Mouse (Mus musculus) kidney, adult 10 weeks (tissue): Measurements from ENCODE around the gene Cox19. TPM values are rescaled to one million over a fixed set of nuclear protein-coding genes. Genes with fewer than 3 reads are reported as not detected.

ENCODE experiments used
- polyA plus RNA-seq: library from polyadenylated mRNA; stranded (reverse); fragments of 350-450 nt; fragmentation: Illumina TruSeq; extraction: RNeasy Lipid Tissue Mini Kit (QIAGEN cat#74804); gene quantifications from one replicate; pipeline ENCODE4 v1.2.3, GENCODE M21; 2014; ENCODE audit warnings: low read depth, low replicate concordance

Cox19 gene
- polyA plus RNA-seq: 18.6 TPM

DNA sequence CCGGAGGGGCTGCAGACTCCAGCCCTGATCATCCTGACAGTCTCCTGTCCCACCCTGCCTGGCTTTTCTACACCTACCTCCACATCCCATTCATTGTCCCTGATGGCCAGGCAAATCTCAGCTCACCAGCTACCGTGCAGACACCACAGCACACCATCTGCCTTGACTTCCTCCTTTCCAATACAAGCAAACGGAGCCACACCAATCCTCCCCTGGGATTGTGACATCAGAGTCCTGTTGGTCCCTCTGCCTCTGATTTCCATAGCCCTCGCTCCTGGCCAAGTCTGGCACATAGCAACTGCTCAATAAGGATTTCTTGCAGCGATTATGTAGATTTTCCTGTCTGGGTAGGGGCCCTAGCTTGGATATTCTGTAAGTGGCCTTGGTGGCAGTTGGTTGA lies at the start of gene Cox19:
Cox19 (minus strand) TSS at position 285 of the 400 bp plus-strand sequence.

DNA sequence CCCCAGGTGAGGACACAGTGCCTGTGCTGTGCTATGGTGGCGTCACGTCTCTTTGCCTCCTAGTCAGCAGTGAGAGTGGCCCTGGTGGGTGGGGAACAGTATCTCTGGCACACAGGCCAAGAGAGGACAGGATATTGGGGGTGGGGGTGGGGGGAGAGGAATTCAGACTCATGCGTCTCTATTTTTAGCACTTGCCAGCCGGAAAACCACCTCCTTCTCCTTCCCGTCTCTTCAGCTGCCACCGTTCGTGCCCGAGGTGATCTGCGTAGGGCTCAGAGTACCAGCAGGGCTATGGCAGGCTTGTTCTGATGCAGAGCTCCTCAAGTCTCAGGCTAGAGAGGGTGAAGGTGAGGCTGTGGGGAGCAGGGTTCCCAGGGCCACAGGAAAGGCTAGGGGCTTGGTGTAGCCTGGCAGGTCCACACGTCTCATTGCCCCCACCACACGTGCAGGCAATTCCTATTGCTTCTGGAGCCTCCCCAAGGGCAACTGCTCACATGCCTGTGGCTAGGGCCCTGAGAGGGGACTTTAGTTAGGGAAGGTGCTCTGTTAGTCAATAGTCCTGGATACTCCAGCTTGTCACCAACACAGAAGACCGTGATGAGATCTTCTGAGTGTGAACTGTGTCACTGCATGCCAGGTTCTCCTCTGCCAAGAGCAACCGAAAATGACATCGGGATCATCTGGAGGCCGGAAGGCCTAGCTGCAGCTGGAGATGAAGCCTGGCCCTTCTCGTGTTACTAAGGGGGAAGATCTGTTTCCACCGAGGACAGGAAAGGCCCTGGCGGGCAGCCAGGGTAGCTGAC lies 26.5 kb upstream of the Cox19 start, which contains the start of gene Gpr146:
Gpr146 (plus strand) TSS at position 230 of the 803 bp plus-strand sequence.

DNA sequence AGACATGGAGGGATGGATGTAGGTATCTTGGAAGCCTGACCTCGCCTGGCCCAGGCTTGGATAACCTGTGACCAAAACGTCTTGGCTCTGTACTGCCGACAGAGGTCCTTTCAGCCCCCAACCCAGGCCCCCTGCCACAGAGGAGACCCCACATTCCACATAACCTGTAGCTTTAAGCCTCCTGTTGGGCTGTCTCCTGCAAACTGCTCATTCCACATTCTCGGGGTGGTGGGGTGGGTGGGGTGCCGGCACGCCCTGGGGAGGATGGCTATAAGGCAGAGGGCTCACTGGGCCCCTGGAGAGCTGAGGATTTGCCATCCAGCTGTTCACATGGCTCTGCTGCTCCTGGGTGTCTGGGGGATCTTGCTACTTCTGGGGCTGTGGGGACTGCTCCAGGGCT lies 1.1 kb upstream of the Cox19 start, which contains the start of gene Cyp2w1:
Cyp2w1 (plus strand) TSS at position 301 of the 400 bp plus-strand sequence.

DNA sequence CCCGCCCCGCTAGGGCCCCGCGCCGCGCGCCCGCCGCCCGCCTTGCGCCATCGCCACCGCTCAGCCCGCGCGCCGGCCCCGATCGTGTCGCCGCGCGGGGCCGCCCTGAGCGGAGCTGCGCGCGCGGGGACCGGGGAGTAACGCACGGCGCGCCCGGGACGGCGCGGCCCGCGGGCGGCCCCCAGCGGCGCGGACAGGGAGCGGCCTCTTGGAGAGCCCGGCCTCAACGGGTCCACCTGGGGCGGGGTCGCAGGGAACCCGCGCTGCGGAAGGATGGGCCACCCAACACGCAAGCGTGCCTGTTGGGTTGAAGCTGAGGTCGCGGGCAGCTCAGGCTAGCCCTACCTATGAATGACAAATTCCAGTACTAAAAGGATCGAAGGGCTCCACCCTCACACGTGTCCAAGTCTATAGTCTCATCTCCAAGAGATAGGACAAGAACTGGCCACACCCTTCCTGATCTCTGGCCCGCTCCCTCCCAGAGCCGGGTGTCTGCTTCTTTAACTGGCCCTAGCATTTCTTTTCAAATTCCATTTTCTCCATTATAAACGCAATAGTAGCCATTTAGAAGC lies 25.7 kb downstream of the Cox19 start, which contains the start of gene Adap1:
Adap1 (minus strand) TSS at position 228 of the 572 bp plus-strand sequence.

Other genes starting within 250 kb of the Cox19 start
- gene Prkar1b, start 201.4 kb downstream of the Cox19 start, polyA plus RNA-seq: 2.8 TPM
- gene Dnaaf5, start 201.2 kb downstream of the Cox19 start, polyA plus RNA-seq: 4.6 TPM
- 11.6 TPM for gene Sun1, start 150.8 kb downstream of the Cox19 start, polyA plus RNA-seq
- 5.6 TPM for gene Get4, start 99.1 kb downstream of the Cox19 start, polyA plus RNA-seq
- gene Adap1, start 25.8 kb downstream of the Cox19 start, polyA plus RNA-seq: not detected
- not detected for gene Cyp2w1, start 1.2 kb upstream of the Cox19 start, polyA plus RNA-seq
- gene Gpr146, start 26.3 kb upstream of the Cox19 start, polyA plus RNA-seq: 8.6 TPM
- gene C130050O18Rik, start 53.9 kb upstream of the Cox19 start, polyA plus RNA-seq: not detected
- gene Gper1, start 71.7 kb upstream of the Cox19 start, polyA plus RNA-seq: not detected
- gene 3110082I17Rik, start 109.1 kb upstream of the Cox19 start, polyA plus RNA-seq: 0.40 TPM
- gene Zfand2a, start 133.1 kb upstream of the Cox19 start, polyA plus RNA-seq: 6.6 TPM
- not detected for gene Uncx, start 192.1 kb upstream of the Cox19 start, polyA plus RNA-seq